Mouse (Mus musculus) limb, embryonic 14.5 days (tissue): Measurements from ENCODE around the gene Olfr303. TPM values are rescaled to one million over a fixed set of nuclear protein-coding genes. Genes with fewer than 3 reads are reported as not detected.

Experiments
- ATAC-seq: fragments of 200-750 bp; cut with Nextera tagmentation; 2 replicates; pipeline ENCODE4 v1.8.0; 2017; ENCODE audit warnings: low read depth, moderate number of reproducible peaks, moderate TSS enrichment; ENCODE audit not compliant: low FRiP score
- DNase-seq: peaks from one replicate; pipeline ENCODE4 v3.0.0-alpha.2; 2015; ENCODE audit warnings: low spot score
- H3K27ac ChIP-seq: fragments of 300-500 bp; sonication (generic); replicated peaks from 2 replicates; pipeline ENCODE4 v1.5.1; 2014; ENCODE audit warnings: low read depth, mild to moderate bottlenecking, low read length, moderate library complexity, mixed read lengths
- H3K27me3 ChIP-seq: fragments of 300-500 bp; sonication (generic); 2 replicates; pipeline ENCODE4 v1.6.1; 2014; ENCODE audit warnings: low read length, mixed read lengths; ENCODE audit not compliant: control insufficient read depth, insufficient read depth
- H3K36me3 ChIP-seq: fragments of 300-500 bp; sonication (generic); 2 replicates; pipeline ENCODE4 v1.6.1; 2014; ENCODE audit warnings: mild to moderate bottlenecking, low read length, moderate library complexity, mixed read lengths; ENCODE audit not compliant: control insufficient read depth, insufficient read depth
- H3K4me1 ChIP-seq: fragments of 300-500 bp; sonication (generic); 2 replicates; pipeline ENCODE4 v1.6.1; 2014; ENCODE audit warnings: antibody characterized with exemption, low read length, mixed read lengths; ENCODE audit not compliant: control insufficient read depth, insufficient read depth
- H3K4me2 ChIP-seq: fragments of 300-500 bp; sonication (generic); replicated peaks from 2 replicates; pipeline ENCODE4 v1.6.1; 2014; ENCODE audit warnings: low read depth, mild to moderate bottlenecking, low read length, moderate library complexity; ENCODE audit not compliant: severe bottlenecking
- H3K4me3 ChIP-seq: fragments of 300-500 bp; sonication (generic); replicated peaks from 2 replicates; pipeline ENCODE4 v1.5.1; 2014; ENCODE audit warnings: low read length
- H3K9ac ChIP-seq: fragments of 300-500 bp; sonication (generic); 2 replicates; pipeline ENCODE4 v1.6.1; 2014; ENCODE audit warnings: mild to moderate bottlenecking, low read depth, low read length, moderate library complexity; ENCODE audit not compliant: severe bottlenecking
- H3K9me3 ChIP-seq: fragments of 300-500 bp; sonication (generic); 2 replicates; pipeline ENCODE4 v1.6.1; 2016; ENCODE audit warnings: low read length; ENCODE audit not compliant: control insufficient read depth
- POLR2A ChIP-seq: fragments of 200-500 bp; IDR thresholded peaks from 2 replicates; pipeline ENCODE4 v1.8.0; 2012; ENCODE audit warnings: inconsistent platforms, mild to moderate bottlenecking, moderate library complexity, borderline replicate concordance; ENCODE audit not compliant: insufficient read depth, insufficient read length; ENCODE audit errors: extremely low read depth
- WGBS: fragments of 180-500 bp; shearing (Covaris S2); extraction: QIAGEN DNeasy Blood & Tissue Kit; methylation state at CpG from one replicate; pipeline ENCODE4 v1.1.7; 2014; 5-methylcytosine and 5-hydroxymethylcytosine counted together
- polyA plus RNA-seq, 2 experiments: library from polyadenylated mRNA; depleted of rRNA in 1 of 2; stranded (reverse) in 1 of 2; unstranded in 1 of 2; fragments of >200 nt; fragmentation: Nextera tagmentation in 1 of 2; extraction: Ambion mirVana in 1 of 2; gene quantifications; 2 replicates each; pipeline versions ENCODE4 v1.2.1 to v1.2.3; 2012 to 2014

The Olfr303 gene
- polyA plus RNA-seq, 2 experiments, result not detected

DNA sequence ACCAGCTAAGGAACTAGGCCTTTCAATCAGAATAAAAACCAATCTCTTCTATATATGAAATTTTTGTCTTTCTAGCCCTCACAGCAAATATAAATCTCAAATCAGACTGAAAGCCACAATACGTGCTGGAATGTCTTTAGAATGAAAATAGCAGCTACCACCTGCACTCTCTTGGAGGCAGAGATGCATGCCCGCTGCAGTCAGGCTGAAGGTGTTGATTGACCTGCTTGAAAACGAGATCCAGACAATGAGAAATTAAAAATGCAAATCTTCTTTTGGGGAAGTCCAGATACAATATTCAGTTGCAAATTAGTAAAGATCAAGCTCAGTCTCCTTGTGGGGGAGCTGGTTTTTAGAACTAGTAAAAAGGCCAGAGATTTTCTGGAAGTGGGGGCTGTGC, 53.3 kb downstream of the Olfr303 start:
- no peak overlapping the region for H3K4me3 ChIP-seq
- no peaks in the 10 kb centered on the region for H3K4me1 ChIP-seq
- no peak for DNase-seq
- no peak for TF ChIP-seq POLR2A
- 70% methylated on average over 3 of the region's 3 CpGs for WGBS
- ATAC-seq, result no peak
- no peak overlapping the region for H3K27ac ChIP-seq
- no peaks in the 10 kb centered on the region for H3K36me3 ChIP-seq
- no peak overlapping the region for H3K4me2 ChIP-seq
- H3K27me3 ChIP-seq, result no peaks in the 10 kb centered on the region
- H3K9ac ChIP-seq, result no peak overlapping the region
- no peaks in the 10 kb centered on the region for H3K9me3 ChIP-seq

DNA sequence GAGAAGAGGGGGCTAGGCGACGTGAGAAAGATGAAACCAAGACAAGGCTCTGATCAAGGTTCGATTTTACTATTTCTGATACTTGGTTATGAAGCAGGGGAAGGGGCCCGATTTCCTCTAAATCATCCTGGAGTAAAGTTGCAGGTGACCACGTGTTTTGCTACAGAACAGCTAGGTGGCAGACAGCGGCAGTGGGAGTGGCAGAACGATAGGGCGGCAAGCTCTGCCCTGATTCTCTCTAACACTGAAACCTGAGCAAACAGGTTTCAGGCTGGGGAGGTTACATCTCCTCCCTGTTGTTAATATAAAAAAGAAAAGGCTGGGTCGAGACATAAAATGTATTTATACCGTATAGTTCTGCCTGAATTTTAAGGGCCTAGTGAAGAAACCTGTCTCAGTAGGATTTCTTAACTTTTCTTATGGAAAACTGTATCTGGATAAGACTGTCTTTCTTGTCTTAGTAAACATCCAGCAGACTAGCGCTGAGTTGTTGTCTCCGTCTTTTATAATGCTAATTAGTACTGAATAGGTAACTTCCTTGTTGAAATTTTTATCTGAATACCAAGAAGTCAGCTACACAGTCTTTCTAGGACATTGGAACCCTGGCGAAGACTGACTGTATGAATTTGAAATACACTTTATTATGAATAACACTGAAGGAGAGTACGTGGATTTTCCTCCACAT, 54.6 kb downstream of the Olfr303 start:
- Histone ChIP-seq H3K27me3 (no peaks in the 10 kb centered on the region), H3K4me1 (no peaks in the 10 kb centered on the region), H3K4me2 (no peak overlapping the region), H3K4me3 (no peak overlapping the region), H3K36me3 (no peaks in the 10 kb centered on the region), H3K27ac (no peak overlapping the region), H3K9ac (no peak overlapping the region), H3K9me3 (no peaks in the 10 kb centered on the region)
- ATAC-seq (no peak), DNase-seq (no peak)
- no peak for TF ChIP-seq POLR2A
- WGBS, result 72% methylated on average over 14 of the region's 14 CpGs

Other genes with a start within 250 kb of the Olfr303 start
- not detected in 2 replicates for gene Vmn2r75, start 226.0 kb downstream of the Olfr303 start, polyA plus RNA-seq (2012; rRNA removed)
- not detected in 2 replicates for gene Vmn2r75, start 226.0 kb downstream of the Olfr303 start, polyA plus RNA-seq (2014; fragmentation: Nextera tagmentation; extraction: Ambion mirVana)
- gene Vmn2r76, start 151.5 kb downstream of the Olfr303 start, polyA plus RNA-seq (2012; rRNA removed), result not detected in 2 replicates
- not detected in 2 replicates for gene Vmn2r76, start 151.5 kb downstream of the Olfr303 start, polyA plus RNA-seq (2014; fragmentation: Nextera tagmentation; extraction: Ambion mirVana)
- gene Olfr310, start 120.6 kb downstream of the Olfr303 start, polyA plus RNA-seq (2012; rRNA removed), result not detected in 2 replicates
- gene Olfr310, start 120.6 kb downstream of the Olfr303 start, polyA plus RNA-seq (2014; fragmentation: Nextera tagmentation; extraction: Ambion mirVana), result not detected in 2 replicates
- not detected in 2 replicates for gene Olfr309, start 84.1 kb downstream of the Olfr303 start, polyA plus RNA-seq (2012; rRNA removed)
- not detected in 2 replicates for gene Olfr309, start 84.1 kb downstream of the Olfr303 start, polyA plus RNA-seq (2014; fragmentation: Nextera tagmentation; extraction: Ambion mirVana)
- gene Olfr308, start 72.2 kb downstream of the Olfr303 start, polyA plus RNA-seq (2012; rRNA removed), result not detected in 2 replicates
- gene Olfr308, start 72.2 kb downstream of the Olfr303 start, polyA plus RNA-seq (2014; fragmentation: Nextera tagmentation; extraction: Ambion mirVana), result not detected in 2 replicates
- gene Olfr307, start 60.2 kb downstream of the Olfr303 start, polyA plus RNA-seq (2012; rRNA removed), result not detected in 2 replicates
- gene Olfr307, start 60.2 kb downstream of the Olfr303 start, polyA plus RNA-seq (2014; fragmentation: Nextera tagmentation; extraction: Ambion mirVana), result not detected in 2 replicates
- not detected in 2 replicates for gene Olfr305, start 30.9 kb downstream of the Olfr303 start, polyA plus RNA-seq (2012; rRNA removed)
- not detected in 2 replicates for gene Olfr305, start 30.9 kb downstream of the Olfr303 start, polyA plus RNA-seq (2014; fragmentation: Nextera tagmentation; extraction: Ambion mirVana)
- gene Olfr304, start 11.1 kb downstream of the Olfr303 start, polyA plus RNA-seq (2012; rRNA removed), result not detected in 2 replicates
- not detected in 2 replicates for gene Olfr304, start 11.1 kb downstream of the Olfr303 start, polyA plus RNA-seq (2014; fragmentation: Nextera tagmentation; extraction: Ambion mirVana)
- not detected in 2 replicates for gene Olfr301, start 6.1 kb upstream of the Olfr303 start, polyA plus RNA-seq (2012; rRNA removed)
- gene Olfr301, start 6.1 kb upstream of the Olfr303 start, polyA plus RNA-seq (2014; fragmentation: Nextera tagmentation; extraction: Ambion mirVana), result not detected in 2 replicates
- gene Olfr299, start 62.1 kb upstream of the Olfr303 start, polyA plus RNA-seq (2012; rRNA removed), result not detected in 2 replicates
- not detected in 2 replicates for gene Olfr299, start 62.1 kb upstream of the Olfr303 start, polyA plus RNA-seq (2014; fragmentation: Nextera tagmentation; extraction: Ambion mirVana)
- gene Olfr298, start 94.7 kb upstream of the Olfr303 start, polyA plus RNA-seq (2012; rRNA removed), result not detected in 2 replicates
- gene Olfr298, start 94.7 kb upstream of the Olfr303 start, polyA plus RNA-seq (2014; fragmentation: Nextera tagmentation; extraction: Ambion mirVana), result not detected in 2 replicates
- gene Olfr297, start 122.2 kb upstream of the Olfr303 start, polyA plus RNA-seq (2012; rRNA removed), result not detected in 2 replicates
- gene Olfr297, start 122.2 kb upstream of the Olfr303 start, polyA plus RNA-seq (2014; fragmentation: Nextera tagmentation; extraction: Ambion mirVana), result not detected in 2 replicates
- not detected in 2 replicates for gene Olfr295, start 186.1 kb upstream of the Olfr303 start, polyA plus RNA-seq (2012; rRNA removed)
- gene Olfr295, start 186.1 kb upstream of the Olfr303 start, polyA plus RNA-seq (2014; fragmentation: Nextera tagmentation; extraction: Ambion mirVana), result not detected in 2 replicates
- gene Olfr294, start 218.9 kb upstream of the Olfr303 start, polyA plus RNA-seq (2012; rRNA removed), result not detected in 2 replicates
- gene Olfr294, start 218.9 kb upstream of the Olfr303 start, polyA plus RNA-seq (2014; fragmentation: Nextera tagmentation; extraction: Ambion mirVana), result not detected in 2 replicates